Mouse (Mus musculus) cerebellum, adult 18-20 months (tissue): Measurements from ENCODE around the gene Lax1.
"Not testable (repeated sequence)": the region's sequence is repeated elsewhere in the genome, so short reads cannot be mapped to it uniquely, and the experiment has no call there.

Experiments
- DNase-seq, 2 experiments: peaks; one replicate each; pipeline ENCODE4 v3.0.0; 2021

Lax1 gene

DNA sequence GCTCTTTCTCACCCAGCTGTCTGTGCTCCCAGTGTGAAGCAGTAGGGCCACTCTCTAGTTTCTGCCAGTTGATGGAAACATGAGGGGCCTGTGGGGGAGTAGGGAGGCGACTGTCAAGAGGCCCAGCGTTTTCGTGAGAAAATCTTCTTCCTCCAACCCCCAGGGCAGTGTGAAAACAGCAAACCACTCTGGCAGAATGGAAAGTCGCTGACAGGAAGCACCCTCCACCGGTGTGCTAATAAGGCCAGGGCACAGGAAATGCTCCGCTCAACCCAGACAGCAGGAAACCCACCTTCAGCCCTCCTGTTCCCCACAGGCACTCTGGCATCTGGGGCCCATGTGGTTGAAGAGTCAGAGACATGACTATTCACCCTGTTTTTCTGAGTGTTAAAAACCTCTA lies at the start of gene Lax1:
TSS of gene Lax1 (minus strand) at position 212 of the 400 bp plus-strand sequence.
- DNase-seq: no peak

DNA sequence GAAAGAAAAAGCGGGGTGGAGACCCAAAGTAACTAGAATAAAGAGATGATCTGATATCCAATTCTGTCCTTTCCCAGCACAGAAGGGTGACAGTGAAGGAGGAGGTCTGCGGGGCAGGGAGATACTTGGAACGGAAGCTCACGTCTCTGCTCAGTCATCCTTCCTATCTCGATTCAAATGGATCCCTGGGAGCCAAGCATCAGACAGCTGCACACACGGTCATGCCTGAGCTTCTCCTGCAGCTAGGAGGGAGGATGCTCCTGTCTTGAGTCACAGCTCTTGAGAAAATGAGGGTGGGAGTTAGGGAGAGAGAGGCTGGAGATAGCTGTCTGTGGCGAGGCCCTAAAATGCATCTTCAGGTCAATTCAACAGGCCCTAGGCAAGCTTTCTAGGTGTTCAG lies 46.8 kb upstream of the Lax1 start:
- no peak for DNase-seq

- peak; percentile 73 to 80 for DNase-seq
These were observed 46.2 kb upstream of the Lax1 start for GRCm38 (mm10) chr1:133735995-133736652.

DNA sequence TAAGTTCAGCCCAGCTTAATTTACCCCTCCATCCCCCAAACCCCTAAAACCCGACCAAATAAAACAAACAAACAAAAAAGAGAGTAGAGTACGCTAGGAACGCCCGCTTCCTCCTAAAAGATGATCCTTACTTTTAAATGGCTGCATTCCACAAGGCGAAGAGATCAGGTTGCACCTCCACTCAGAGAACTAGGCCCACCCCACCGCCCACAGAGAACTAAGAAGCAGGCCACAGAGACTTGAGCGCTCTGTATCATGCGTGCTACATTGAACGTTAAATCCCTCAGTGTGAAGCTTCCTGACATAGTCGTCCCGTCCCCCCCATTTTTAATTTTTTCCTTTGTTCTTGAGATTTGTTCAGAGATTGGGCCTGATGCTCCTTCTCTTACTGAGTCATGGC lies 42.9 kb upstream of the Lax1 start:
- no peak for DNase-seq

DNA sequence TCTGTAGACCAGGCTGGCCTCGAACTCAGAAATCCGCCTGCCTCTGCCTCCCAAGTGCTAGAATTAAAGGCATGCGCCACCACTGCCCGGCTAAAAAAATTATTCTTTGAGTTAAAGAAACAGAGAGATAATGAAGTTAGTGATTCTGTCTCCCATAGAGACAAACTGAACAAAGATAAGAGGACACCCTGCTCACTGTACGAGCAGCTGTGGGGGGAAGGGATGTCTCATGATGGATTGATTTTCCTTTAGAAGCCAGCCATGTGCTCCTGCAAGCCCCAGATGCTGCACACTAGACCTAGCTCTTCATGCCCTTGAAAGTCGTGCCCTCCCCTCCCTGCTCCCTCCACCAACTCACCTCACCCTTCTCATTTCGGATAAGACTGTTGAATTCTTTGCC lies 38.4 kb upstream of the Lax1 start:
- DNase-seq: no peak

- DNase-seq: no peak
These were observed 30.4 kb upstream of the Lax1 start for GRCm38 (mm10) chr1:133720342-133720741.

GRCm38 (mm10) chr1:133718786-133719185 lies 28.9 kb upstream of the Lax1 start:
- no peak for DNase-seq

DNA sequence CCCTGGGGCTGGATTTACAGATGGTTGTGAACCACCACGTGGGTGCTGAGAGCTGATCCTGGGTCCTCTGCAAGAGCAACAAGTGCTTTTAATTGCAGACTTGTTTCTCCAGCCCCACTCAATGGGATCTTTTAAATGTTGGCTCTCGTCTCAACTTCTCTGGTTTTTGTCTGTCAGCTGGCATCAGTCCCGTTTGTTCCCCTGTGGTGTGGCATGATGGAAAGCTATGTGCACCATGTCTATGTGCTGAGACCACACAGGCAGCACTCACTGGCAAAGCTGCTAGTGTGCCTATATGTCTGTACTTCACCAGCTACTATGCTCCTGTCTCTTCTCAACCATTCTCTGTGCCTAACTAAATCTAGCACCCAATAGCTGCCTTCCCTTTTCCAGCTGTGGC lies 28.4 kb upstream of the Lax1 start:
- no peak for DNase-seq

- no peak for DNase-seq
These were observed 26.6 kb upstream of the Lax1 start for GRCm38 (mm10) chr1:133716464-133716863.

DNA sequence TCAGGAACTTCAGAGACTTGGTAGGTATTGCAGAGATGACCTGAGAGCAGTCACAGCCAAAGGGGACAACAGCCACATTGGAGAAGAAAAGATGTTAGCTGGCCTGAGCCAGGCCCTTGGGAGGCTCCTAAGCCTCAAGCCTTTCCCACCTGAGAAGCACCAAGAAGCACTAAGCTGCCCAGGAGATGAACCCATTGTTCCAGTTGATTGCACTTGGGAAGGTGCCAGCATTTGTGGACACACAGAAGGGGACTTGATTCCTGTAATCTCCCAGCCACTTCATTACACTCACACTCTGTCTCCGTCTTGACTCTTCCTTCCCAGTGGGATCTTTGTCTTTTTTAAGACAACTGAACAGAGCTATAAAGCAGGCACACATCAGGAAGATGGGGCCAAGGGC lies 25.3 kb upstream of the Lax1 start:
- no peak for DNase-seq

GRCm38 (mm10) chr1:133713009-133713370 lies 23.1 kb upstream of the Lax1 start:
- DNase-seq: no peak

- no peak for DNase-seq
These were observed 22.5 kb upstream of the Lax1 start for GRCm38 (mm10) chr1:133712288-133713008.

DNA sequence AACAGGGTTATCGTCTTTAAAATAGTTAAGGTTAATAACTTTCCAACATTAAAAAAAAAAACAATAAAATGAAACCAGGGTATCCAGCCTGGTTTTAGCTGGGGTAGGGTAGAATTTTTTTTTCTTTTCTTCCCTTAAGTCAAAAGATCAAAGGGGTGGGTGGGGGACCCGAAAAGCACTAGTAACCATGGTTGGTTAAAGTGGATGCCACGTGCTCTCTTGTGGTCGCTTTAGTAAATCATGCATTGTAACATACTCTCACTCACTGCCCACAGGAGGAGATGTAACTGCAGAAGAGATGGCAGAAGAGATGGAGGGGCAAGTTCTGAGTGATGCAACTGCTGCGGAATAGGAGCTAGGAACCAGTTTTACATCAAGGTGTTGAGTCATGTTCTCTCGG lies 21.5 kb upstream of the Lax1 start:
- no peak for DNase-seq

DNA sequence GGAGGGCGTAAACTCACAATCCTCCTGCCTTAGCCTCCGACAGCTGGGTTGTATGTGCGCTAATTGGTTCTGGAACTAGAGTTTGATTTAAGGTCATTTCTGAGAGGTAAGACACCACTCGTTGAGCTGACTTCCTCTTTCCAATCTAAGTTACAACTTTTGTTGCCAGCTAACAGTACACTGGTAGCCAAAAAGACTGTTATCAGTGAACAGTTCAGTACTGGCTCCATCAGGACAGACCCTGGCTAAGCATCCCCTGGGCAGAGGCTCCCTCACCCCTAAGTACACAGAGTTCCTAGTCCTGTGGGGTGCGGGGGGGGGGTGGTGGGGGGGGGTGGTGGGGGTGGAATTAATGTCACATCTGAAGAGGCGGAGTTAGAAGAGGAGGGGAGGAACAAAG lies 21.0 kb upstream of the Lax1 start:
- DNase-seq: no peak

DNA sequence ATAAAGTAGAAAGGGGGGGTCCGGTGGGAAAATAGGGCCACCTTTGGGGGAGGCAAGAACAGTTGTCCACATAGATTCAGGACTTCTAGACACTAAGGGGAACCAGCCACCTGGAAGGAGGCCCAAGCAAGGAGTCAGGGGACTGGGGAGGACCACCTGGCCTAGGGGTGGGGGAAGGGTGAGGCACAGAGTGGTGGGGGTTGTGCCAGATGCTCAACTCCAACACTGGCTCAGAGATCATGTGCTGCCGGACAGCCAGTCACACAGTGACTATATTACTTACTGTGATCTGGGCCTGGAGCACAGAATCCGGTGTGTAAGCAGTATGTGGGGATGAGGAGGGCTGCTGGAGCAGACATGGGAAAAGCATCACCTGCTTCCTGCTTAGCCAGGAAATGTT lies 19.4 kb upstream of the Lax1 start:
- no peak for DNase-seq

DNA sequence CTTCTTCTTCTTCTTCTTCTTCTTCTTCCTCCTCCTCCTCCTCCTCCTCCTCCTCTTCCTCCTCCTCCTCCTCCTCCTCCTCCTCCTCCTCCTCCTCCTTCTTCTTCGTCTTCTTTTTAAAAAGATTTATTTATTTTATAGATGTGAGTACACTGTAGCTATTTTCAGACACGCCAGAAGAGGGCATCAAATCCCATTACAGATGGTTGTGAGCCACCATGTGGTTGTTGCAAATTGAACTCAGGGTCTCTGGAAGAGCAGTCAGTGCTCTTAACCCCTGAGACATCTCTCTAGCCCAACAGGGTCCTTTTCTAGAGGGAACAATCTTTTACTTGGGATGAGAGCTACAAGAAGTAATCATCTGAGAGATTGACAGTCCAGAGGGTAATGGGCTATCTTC lies 11.9 kb upstream of the Lax1 start:
- not testable (repeated sequence) for DNase-seq

DNA sequence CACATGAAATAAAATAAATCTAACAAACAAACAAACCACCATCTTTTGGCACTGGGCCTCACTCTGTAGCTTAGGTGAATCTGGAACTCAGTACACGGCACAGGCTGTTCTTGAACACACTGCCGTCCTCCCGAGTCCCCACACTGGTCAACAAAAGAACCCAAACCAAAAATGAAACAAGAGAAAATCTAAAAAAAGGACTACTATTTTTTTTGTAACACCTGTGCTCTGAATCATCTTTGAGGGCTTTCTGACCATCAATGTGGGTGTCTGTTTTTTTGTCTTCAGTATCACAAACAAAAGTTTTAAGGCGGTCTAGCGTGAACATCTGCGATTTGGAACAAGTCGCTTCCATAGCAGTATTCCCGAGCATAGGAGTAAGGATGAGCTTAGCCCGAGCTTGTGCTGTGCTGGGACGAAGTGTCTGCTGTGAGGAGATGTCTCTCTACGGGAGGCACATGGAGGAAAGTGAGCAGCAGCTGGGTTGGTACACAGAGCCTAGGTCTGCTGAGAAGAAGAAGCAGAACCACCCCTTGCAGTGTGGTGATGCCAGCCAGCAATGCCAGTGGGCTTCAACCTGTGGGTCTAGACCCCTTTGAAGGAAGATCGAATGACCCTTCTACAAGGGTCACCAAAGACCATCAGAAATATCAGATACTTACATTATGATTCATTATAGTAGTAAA lies 8.2 kb upstream of the Lax1 start:
- no peak for DNase-seq

DNA sequence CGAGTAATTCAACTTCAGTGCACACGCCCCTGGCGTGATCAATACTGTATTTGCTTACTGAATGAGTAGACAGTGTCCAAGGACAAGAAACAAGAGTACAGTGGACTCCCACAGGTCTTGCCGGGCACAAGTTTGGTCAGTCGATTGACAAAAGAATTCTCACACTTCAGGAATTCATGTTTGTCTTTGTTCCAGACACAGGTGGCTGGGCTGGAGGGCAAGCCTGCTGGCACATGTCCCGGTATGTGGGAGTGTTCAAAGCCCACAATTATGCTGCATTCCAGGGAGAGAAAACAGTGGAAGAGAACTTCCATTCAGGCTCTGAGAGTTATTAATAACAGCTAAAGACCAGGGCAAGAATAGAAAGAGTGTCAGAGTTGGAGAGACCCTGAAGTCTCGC lies 6.0 kb upstream of the Lax1 start:
- DNase-seq: no peak

GRCm38 (mm10) chr1:133694876-133695275 lies 5.0 kb upstream of the Lax1 start:
- DNase-seq: no peak

GRCm38 (mm10) chr1:133694301-133694700 lies 4.4 kb upstream of the Lax1 start:
- no peak for DNase-seq

DNA sequence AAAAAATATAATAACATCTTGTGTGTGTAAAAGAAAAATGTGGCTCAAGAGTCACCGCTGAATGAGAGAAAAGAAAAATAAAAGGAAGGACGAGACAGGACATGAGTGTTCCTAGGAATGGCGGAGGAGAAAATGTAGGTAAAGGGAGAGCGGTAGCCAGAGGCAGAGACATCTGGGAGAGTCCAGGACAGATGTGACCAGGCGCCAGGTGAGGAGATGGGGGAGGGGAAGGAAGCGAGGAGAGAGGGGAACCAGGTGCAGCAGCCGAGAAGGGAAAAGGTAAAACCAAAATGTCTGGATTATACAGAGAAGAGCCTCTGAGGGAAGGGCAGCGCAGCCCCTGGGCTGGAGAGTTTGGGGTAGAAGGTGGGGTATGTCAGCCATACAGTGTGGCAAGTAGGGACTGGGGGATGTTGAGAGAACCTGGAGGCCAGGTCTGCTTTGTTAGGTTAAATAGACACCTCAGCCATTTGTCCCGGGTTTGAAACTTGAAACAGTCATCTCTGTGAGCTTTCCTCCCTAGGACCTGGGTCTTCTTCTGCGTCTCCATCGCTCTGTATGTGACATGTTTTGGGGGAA lies 3.7 kb upstream of the Lax1 start:
- DNase-seq: no peak

DNA sequence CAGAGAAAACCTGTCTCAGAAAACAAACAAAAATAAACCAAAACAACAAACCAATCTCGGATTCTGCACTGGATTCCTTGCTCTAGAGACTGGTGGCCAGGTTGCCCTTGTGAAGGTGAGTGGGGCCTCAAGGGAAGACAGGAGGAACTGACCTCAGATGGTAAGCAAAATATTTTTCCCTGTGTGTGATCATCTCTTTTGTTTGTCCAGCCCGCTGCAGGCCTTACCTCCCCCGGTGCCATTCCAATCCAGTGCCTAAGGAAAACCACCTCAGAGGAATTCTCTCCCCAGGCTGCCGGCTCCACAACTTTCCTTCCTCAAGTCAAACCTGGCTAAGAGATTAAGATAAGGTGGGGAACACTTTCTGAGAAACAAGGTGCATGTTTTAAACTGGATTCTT lies 2.3 kb upstream of the Lax1 start:
- no peak for DNase-seq

GRCm38 (mm10) chr1:133691046-133691445 lies 1.1 kb upstream of the Lax1 start:
- DNase-seq: no peak

GRCm38 (mm10) chr1:133688301-133688700 lies 1.6 kb downstream of the Lax1 start:
- DNase-seq: no peak
